Mouse (Mus musculus): ENCODE results near the gene Sae1.
"Not testable (repeated sequence)": the region's sequence is repeated elsewhere in the genome, so short reads cannot be mapped to it uniquely, and the experiment has no call there.

Gene Sae1

DNA sequence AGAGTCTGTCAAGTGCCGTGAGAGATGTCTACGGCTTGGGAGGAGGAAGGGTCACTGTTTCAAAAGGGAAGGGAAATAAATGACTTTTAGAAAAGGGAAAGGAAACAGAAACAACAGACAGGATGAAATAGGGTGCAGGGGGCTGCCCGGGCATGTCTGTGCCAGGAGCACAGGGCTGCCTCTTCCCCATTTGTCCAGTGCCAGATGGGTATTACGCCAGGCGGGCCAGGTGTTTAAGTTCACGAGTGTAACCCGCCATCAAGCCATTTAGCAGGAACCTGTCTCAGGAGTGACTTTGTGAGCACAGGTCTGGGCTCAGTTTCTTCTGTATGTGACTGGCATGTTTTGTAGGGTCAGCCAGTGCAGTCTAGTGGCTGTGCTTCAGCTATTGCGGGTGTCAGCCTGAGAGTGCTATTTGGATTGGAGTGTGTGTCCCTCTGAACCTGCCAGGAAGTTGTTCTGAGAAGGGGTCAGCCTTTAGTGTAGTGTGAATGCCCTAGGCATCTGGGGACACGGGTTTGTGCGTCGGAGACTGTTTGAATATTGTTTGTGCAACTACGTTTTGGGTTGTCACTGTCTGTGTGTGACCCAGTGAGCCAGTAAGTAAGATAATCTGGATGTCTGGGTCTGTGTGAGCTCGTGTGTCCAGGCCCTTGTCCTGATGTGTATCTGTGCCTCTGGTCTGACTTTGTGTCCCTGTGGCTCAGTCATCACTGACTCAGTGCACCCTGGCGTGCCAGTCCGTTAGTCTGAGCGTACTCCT lies 78.9 kb downstream of the Sae1 start:
- peak; percentile 61 for DNase-seq

DNA sequence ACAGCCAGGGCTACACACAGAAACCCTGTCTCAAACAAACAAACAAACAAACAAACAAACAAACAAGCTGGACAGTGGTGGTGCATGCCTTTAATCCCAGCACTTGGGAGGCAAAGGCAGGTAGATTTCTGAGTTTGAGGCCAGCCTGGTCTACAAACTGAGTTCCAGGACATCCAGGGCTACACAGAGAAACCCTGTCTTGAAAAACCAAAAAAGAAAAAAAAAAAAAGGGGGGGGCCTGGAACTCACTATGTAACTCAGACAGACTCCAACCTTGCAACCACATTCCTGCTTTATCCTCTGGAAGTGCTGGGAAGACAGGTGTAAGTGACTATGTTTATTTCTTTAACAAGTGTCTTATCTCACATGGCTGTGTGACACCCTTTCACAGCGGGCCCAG lies 79.5 kb downstream of the Sae1 start, which contains the start of gene Bbc3:
Bbc3 (plus strand) TSS at position 301 of the 400 bp plus-strand sequence.
- not testable (repeated sequence) for DNase-seq

DNA sequence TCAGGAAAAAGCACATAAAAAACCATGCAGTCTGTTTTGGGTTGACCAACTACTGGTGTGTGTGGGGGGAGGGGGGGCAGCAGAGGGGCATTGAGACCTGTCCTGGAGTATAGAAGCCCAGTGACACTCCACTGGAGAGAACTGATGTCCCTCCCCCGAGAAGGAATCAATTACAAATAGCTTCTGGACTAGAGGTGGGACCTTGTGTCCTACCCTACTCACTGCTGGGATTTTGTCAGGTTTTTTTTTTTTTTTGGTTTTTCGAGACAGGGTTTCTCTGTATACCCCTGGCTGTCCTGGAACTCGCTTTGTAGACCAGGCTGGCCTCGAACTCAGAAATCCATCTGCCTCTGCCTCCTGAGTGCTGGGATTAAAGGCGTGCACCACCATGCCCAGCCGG lies 80.5 kb downstream of the Sae1 start:
- DNase-seq: not testable (repeated sequence)

DNA sequence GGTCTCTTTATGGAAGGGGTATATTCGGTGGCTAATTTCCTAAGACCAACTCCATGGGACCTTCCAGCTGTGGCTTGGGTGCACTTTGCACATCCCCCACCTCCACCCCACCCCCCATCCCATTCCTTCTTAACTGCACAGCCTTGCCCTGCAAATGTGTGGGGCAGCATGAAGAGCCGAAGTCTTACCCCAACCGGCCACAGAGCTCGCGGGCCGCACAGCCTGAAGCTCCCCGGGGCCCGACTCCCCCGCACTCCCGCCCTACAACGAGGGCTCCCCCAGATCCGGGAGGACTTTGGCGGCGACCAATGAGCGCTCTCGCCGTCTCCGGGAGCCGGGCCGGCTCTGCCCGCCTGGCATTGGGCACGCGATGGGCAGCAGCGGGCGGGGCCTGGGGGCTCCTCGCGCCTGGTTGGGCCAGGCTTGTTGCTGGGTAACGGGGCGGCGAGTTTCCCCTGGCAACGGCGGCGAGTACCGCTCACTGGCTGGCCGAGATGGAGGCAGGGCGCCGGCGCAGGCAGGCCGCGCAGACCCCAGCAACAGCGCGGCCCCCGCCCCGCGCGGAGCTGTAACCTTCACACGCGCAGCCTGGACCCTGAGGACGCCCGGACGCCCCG lies 88.1 kb downstream of the Sae1 start:
- peak; percentile 94 for DNase-seq

DNA sequence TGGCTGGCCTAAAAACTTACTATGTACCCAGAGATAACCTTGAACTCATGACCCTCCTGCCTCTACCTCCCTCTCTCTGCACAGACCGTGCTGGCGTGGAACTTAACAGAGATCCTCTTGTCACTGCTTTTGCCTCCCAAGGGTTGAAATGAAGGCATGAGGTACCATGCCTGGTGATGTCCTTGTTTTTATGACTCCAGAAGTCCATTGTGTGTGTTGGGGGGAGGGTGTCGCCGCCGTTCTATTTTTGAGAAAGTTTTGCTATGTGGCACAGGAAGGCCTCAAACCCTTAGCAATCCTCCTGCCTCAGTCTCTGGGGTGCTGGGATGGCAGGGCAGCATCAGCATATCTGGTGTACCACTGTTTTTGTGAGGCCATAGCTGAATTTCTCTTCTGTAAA lies 88.7 kb downstream of the Sae1 start:
- DNase-seq: peak; percentile 62

DNA sequence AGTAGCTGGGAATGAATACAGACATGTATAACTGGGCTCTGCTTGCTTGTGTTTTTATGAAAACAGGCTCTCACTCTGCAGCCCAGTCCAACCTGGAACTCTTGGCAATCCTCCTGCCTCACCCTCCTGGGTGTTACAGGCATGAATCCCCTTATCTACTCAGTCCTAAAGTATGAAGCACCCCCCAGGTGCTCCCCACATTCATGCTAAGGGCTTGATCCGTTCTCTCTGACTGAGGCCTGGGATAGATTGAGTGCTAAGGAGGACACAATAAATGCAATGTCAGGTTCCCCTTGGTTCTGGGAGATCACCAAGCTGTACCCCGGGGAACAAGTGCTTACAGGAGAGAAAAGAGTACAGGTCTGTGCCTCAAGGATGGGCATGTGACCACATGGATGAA lies 90.0 kb downstream of the Sae1 start:
- DNase-seq: no peak

DNA sequence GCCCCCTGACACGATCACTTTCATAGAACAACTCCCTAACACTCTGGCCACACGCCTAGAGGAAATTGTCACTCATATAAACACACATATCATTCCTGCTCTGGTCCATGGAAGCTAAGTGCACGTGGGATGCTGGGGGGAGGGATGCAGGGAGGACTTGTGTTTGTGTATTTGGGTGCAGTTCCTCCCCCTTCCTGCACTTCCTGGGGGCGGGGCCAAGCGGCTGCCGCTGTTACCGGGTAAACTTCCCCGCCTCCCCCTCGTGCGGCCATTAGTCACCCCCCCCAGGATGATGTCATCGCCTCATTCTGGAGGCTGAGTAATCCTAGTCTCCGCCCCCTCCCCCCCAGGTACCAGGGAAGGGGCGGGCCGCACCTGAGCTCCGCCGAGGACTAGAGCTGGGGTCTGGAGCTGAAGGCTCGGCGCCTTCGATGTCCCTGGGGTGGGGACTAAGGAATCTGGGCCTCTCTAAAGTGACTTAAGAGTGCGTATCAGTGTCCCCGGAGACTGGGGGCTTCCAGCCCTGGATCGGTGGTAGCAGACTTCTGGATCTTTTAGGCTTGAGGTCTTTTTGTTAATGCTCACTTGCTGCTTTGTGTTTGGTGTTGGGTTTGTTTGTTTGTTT lies 90.7 kb downstream of the Sae1 start:
- DNase-seq: peak; percentile 92

DNA sequence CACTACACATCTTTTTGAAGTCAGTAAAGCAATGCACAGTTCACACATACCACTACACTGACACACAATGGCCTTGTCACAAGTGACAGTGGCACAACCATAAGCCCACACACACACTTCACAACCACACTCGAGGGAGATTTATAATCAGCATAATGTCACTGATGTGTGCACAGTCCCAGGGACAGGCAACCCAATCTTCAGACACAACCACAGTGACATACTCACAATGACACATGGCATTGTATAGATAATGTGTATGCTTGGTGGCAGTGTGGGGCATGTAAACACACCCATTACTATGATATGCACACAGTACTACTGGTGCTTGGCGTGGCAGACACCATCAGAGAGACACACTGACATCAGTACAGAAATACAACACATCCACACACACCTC lies 91.5 kb downstream of the Sae1 start:
- peak; percentile 61 for DNase-seq

DNA sequence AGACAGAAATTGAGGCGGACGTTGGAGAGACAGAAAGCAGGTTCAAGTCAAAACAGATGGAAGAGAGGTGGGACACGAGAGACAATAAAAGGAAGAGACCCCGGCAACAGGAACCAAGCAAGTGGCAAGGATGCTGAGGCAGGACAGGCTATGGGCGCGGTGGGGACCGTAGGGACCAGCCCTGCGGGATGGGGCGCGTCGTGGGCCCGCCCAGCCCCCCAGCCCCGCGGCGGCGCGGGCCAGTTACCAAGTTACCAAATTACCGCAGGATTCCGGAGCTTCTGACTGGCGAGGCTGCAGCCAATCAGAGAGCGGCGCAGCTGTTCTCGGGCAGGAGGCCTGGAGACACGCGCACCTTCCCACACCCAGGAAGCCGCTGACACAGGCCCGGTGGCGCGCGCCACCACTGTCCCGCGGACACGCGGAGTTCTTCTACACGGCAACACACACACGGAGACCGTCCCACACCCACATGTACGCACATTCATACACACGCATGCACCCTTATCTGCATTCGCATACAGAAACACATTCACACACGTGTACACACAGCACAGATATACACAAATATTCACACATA lies 92.2 kb downstream of the Sae1 start:
- peak; percentile 85 for DNase-seq

DNA sequence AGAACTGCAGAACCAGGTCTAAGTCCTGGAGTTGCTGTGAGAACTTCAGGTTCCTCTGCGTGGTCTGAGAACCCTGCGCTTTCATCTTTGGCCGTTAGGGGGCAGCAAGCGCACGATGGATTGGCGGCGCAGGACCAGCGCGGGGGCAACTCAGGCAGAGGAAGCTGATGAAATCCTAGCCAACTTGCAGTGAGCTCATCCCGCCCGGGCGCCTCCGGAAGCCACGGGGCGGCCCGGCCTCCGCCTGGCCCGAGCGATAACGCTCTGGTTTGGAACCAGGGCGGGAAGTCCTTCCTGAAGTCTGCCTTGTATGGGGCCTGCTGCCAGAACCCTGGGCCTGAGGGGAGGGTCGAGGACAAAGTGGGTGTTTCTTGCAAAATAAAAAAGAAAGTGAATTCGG lies 92.8 kb downstream of the Sae1 start:
- peak; percentile 95 for DNase-seq

DNA sequence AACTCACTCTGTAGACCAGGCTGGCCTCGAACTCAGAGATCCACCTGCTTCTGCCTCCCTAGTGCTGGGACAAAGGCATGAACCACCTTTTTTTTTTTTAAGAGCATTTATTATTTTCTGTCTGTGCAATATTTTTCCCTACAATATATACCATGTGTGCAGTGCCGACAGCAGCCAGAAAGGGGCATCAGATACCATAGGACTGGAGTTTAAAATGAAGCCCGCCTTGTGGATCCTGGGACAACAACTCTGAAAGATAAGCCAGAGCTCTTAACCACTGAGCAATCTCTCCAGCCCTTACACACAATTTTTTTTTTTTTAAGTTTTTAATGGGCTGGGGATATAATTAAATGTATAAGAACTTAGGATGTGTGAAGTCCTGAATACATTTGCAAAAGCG lies 93.3 kb downstream of the Sae1 start:
- DNase-seq: peak; percentile 72

DNA sequence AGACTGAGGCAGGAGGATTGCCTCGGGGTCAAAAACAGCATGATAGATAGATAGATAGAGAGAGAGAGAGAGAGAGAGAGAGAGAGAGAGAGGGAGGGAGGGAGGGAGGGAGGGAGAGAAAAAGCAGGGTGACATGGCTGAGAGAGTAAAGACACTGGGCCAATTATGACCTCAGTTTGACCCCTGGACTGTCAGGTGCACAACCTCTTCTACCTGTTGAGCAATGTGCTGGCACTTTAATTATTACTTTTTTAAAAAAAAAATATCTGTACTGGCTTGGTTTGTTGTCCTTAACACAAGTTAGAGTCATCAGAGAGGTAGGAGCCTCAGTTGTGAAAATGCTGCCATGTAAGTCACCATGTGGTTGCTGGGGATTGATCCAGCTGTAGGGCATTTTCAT lies 99.8 kb downstream of the Sae1 start:
- DNase-seq: no peak

DNA sequence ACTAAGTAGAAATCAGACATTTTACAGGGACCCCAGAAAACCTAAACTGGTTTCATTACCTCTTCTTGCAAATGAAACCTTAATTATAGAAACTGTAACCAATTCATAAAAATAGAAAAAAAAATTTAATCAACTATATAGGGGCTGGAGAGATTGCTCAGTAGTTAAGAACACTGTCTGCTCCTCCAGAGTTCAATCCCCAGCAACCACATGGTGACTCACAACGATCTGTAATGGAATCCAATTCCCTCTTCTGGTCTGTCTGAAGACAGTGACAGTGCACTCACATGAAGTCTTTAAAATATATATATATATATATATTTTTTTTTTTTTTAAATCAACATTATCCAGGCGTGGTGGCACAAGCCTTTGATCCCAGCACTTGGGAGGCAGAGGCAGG lies 100.6 kb downstream of the Sae1 start:
- no peak for DNase-seq

DNA sequence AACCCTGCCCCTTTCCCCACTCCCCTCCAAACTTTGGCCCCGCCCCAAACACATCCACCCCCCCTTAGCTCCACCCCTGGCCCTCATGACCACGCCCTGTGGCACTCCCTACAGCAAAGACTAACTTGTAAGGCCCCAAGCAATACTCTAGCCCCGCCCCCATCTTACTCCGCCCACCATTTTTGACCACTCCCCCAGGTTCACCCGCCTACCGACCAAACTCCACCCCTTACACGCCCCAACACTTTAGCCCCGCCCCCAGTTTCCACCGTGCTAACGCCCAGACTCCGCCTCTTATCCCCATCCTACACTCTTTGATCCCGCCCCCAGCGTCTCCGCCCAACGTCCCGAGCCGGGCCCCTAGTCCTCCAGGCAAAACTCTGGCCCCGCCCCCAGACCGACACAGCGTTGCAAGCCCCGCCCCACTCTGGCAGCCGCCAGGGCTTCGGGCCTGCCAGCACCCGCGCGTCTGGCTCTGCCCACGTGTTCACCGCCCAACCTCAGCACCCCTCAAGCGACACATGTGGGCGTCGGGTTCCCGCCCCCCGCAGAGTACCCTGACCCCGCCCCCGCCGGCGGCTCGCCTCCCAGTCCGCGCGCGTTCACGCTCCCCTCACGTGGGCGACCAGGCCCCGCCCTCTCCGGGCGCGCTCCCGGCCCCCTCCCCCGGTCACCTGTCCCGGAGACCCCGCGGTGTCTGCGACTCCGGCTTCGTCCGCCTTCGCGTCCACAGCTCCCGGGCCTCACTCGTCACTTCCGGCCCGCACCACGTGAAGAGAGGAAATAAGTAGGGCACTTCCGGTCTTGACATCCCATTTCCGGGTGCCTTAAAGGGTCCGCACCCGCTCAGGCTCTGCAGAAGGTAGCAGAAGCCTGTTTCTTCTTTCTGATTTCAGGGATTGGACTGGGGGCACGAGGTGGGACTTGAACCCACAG lies 101.3 kb downstream of the Sae1 start, which contains the start of gene Ccdc9:
Ccdc9 (minus strand) TSS at position 770 of the 936 bp plus-strand sequence.
- DNase-seq: peak; percentile 98

DNA sequence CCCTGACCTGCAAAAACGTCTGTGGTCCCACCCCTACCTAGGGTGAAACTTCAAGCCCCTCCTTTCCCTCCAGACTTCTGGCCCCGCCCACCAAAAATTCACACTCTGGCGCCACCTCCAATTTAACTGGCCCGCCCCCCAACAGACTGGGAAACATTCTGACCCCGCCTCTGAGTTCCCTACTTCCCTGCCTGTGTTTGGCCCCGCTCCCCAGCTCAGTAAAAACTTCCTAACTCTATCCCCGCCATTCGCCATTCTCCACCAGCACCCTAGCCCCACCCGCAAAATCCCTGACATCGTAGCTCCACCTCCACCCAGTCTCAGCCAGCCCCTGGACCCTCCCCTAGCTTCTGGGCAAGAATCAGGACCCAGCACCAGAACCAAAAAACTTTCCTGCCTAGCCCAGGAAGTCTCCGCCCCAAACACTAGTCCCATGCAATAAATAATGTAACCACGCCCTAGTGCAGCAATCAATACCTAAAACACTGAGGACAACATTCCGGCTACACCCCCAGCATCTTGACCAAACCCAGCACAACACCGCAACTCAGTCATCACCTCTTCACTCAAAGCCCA lies 102.1 kb downstream of the Sae1 start:
- DNase-seq: peak; percentile 77

DNA sequence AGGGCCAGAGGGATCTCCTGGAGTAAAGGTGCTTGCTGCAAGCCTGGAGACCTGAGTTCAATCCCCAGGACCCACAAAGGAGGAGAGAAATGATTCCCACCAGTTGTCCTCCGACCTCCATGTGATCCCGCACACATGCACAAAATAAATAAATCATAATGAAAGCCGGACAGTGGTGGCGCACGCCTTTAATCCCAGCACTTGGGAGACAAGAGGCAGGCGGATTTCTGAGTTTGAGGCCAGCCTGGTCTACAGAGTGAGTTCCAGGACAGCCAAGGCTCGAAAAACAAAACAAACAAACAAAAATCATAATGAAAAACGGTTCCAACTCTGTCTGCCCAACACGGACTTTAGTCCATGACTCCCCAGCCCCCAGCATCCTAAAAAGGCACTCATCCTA lies 102.7 kb downstream of the Sae1 start:
- no peak for DNase-seq

DNA sequence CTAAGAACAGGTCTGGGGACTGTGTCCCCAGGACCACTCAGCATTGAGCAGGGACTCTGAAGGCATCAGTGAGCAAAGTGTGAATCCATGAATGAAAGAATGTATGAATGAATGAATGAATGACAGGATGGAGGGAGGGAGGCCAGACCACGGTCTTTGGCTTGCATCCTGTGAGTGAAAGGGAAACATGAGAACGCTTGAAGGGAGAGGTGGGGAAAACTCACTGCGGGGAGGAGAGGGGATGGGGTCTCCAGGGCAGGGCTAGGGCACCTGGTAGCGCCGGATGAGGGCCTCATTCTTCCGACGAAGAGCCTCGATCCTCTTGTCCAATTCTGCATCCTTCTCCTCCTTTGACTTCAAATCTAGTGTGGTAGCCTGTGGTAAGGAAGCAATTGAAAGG lies 103.6 kb downstream of the Sae1 start:
- DNase-seq: no peak

DNA sequence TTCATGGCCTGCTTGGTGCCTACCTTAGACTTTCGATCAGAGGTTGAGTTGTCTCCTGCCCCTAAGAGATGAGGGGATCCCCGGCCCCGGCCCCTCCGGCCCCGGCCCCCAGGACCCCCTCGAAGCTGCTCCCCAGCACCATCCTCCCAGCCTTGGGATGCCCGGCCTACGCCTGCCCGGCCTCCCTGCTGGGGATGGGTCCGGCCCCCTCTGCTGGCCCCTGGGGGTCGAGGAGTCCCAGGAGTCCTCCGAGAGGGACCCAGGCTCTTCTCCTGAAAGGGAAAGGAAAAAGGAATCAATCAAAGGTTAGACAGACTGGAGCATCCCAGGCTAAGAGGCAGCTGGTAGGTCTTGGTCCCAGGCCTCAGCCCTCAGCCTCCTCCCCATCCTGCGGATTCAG lies 105.3 kb downstream of the Sae1 start:
- no peak for DNase-seq

DNA sequence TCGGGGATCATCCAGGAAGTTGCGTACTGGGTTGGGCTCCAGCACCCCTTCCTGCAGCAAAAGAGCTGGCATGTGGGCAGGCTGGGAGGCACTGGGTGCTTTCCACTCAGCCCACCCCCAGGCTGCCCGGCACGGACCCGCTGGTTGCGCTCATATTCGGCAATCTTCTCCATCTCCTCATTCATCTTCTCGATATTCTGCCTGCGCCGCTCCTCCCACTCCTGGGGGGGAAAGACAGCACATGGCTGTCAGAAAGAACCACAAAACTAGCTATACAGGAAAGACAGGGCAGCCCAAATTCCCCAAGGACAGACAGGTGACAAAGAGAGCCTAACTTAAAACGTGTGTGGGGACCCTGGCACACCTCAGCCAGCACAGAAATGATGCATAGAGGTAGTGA lies 106.9 kb downstream of the Sae1 start:
- no peak for DNase-seq

DNA sequence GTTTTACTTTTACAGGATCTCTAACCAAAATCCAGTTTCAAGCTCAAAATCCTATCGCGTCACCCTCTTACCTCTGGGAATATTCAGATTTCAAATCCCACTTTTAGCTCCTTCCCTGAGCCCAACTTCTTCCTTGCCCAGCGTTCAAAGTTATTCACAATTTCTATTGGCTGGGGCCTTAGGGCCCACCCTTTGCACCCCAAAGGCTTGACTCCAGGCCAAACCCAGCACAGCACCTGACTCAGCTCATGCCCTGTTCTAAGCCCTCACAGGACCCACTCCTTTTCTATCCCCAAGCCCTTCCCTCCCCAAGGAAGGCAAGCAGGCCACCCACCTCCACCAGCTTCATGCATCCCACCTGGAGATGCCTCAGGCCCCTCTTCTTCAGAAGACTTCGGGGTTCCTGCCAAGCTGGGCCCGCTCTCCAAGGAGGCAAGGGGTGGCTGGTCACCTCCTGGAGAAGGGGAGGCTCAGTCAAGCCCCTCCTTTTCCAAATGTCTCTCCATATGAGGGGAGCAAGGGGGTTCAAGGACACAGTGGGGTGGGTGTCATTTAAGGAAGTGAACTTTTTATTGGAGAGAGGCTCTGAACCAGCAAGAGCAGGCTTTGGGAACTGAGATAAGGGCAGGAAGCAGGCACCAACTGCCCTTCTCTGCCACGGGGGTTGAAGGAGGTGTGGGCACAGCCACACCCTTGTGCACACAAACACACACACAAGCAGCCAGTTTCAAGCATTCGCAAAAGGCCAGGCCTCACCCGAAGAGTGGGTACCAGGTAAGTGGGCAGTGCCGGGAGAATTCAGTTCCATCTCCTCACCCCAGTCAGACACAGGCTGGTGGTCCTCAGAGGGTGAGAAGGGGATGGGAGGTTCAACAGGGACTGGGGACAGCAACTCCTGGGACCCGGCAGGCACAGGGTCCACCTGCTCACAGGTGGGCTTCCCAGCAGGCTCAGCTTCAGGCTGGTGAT lies 112.4 kb downstream of the Sae1 start:
- DNase-seq: peak; percentile 38

DNA sequence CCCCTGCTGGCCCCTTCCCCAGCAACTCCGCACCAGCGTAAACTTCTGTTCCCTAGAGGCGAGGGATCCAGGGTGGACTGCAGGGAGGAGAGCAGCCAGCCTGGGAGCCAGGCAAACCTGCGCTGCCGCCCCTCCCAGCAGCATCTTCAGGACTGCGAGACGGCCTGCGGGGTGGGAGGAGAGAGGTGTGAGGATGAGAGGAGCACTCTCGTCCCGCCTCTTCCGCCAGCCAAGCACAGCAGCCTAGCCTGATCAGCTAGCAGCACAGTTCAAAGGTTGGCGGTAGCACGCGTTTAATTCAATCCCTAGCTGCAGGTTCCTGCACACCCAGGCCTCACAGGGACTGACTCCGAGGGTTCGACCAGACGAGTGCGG lies 113.9 kb downstream of the Sae1 start:
- peak; percentile 83 for DNase-seq

All from cerebellum, adult 9-10 months (tissue).